Mouse (Mus musculus): ENCODE data around the gene Gramd4. TPM values are rescaled to one million over a fixed set of nuclear protein-coding genes. Genes with fewer than 3 reads are reported as not detected.

The Gramd4 gene
- total and polyA plus RNA-seq, 3 experiments: 0.17 to 0.66 (median 0.56) TPM

DNA sequence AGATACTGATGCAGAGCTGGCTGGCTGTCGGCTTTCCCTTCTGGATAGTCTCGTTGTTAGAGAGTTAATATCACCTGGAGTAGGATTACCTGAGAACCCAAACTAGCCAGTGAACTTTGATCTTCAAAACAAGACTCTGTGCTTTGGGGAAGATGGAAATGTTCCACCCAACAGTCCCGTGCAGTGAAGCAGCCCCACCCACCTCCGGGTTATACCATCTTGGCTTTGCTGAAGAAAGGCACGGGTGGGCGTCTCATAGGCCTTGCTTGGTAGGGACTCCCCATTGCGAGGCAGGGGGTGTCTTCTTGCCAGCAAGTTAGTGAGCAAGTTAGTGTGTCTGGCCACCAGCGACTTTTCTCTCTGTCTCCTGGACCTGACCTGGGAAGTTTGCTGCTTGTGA, 18.9 kb downstream of the Gramd4 start:
- in situ Hi-C loops (cut with MboI; ENCODE audit: low pct_ligation_motif_present, low pct_unique_long_range_greater_than_20kb, low sequenced_read_pairs): no loop called here
- TF ChIP-seq MXI1 (IDR thresholded peaks at IDR 0.05; ENCODE audit: low read depth, low read length): no peak
- TF ChIP-seq ZNF384 (IDR thresholded peaks at IDR 0.05; ENCODE audit: low read depth, low read length): no peak
- no peak for TF ChIP-seq EP300 (IDR thresholded peaks at IDR 0.05; ENCODE audit: low read length)
- no peak for TF ChIP-seq NELFE (IDR thresholded peaks at IDR 0.05; ENCODE audit: low read depth, low read length)
- no peak for TF ChIP-seq UBTF (IDR thresholded peaks at IDR 0.05; ENCODE audit: low read depth, low read length)
- TF ChIP-seq MAZ (IDR thresholded peaks at IDR 0.05; ENCODE audit: low read depth, low read length): no peak
- no peak for TF ChIP-seq SMC3 (IDR thresholded peaks at IDR 0.05; ENCODE audit: low read depth, low read length)
- no peak for TF ChIP-seq MYC (IDR thresholded peaks at IDR 0.05; ENCODE audit: low read depth, low read length)
- no peak for TF ChIP-seq TBP (conservative IDR thresholded peaks at IDR 0.05; ENCODE audit: low read depth, low read length)
- TF ChIP-seq PAX5 (IDR thresholded peaks at IDR 0.05; ENCODE audit: low read length): no peak
- TF ChIP-seq TCF12 (IDR thresholded peaks at IDR 0.05; ENCODE audit: low read depth, low read length): no peak
- no peak for TF ChIP-seq ELF1 (IDR thresholded peaks at IDR 0.05; ENCODE audit: low read depth, low read length)
- no peak for TF ChIP-seq POLR2AphosphoS2 (IDR thresholded peaks at IDR 0.05; ENCODE audit: low read depth, low read length)
- H3K36me3 ChIP-seq (replicated peaks in 1 of 2; ENCODE audit: control insufficient read depth in 1 of 2, insufficient read depth in 1 of 2, low read length in 1 of 2): no peaks in the 10 kb centered on the region

DNA sequence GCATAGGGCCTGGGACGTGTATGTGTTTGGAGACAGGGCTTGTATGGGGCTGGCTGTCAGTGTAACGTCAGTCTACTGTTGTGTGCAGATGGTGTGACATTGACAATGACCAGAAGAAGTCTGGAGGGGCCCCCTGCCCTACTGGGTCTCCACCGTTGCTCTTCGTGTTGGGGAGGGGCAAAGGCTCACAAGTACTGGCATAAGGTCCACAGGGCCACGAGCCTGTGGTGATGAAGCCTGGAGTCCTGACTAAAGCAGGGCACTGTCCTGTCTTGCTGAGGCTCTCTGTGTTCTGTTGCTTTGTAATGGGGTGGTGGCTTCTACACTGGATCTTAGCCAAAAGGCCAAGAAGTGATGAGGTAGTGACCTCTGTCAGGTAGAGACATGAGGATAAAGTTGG, 20.4 kb downstream of the Gramd4 start:
- H3K4me1 ChIP-seq (ENCODE audit: control insufficient read depth in 1 of 2, insufficient read depth in 2 of 2): peaks cover 0 to 6% of the 10 kb centered on the region in 2 experiments; a peak in 2 of 4 replicates
- peaks cover 34% of the 10 kb centered on the region for H3K27me3 ChIP-seq (replicated peaks)
- H3K79me2 ChIP-seq (replicated peaks; ENCODE audit: control insufficient read depth, extremely low read depth, insufficient read depth, poor library complexity, severe bottlenecking): no peaks in the 10 kb centered on the region
- H3K9ac ChIP-seq (ENCODE audit: insufficient read depth, low read depth): no peak overlapping the region
- TF ChIP-seq SIN3A (IDR thresholded peaks at IDR 0.05; ENCODE audit: low read length): no peak
- DNase-seq (ENCODE audit: extremely low read depth): no peak
- no peak overlapping the region for H3K4me2 ChIP-seq (ENCODE audit: insufficient read depth, low read depth, poor library complexity, severe bottlenecking)
- dilution Hi-C loops (cut with MboI; ENCODE audit: extremely low pct_ligation_motif_present, extremely low pct_unique_long_range_greater_than_20kb, low sequenced_read_pairs): no loop called here
- H3K36me3 ChIP-seq (replicated peaks in 1 of 2; ENCODE audit: control insufficient read depth in 1 of 2, insufficient read depth in 1 of 2, low read length in 1 of 2): no peaks in the 10 kb centered on the region
- no peak overlapping the region for H3K27ac ChIP-seq (ENCODE audit: insufficient read depth, low read depth)
- in situ Hi-C loops (cut with MboI; ENCODE audit: low pct_ligation_motif_present, low pct_unique_long_range_greater_than_20kb, low sequenced_read_pairs): no loop called here
- H3K9me3 ChIP-seq (replicated peaks; ENCODE audit: low read length): no peaks in the 10 kb centered on the region
- no peak overlapping the region for H3K4me3 ChIP-seq (replicated peaks in 1 of 3; ENCODE audit: low read depth in 2 of 3, low read length in 2 of 3, poor library complexity in 1 of 3)

More for the DNA sequence above, 18.9 kb downstream of the Gramd4 start:
- dilution Hi-C loops (cut with MboI; ENCODE audit: extremely low pct_ligation_motif_present, extremely low pct_unique_long_range_greater_than_20kb, low sequenced_read_pairs): no loop called here
- Histone ChIP-seq H3K27ac (ENCODE audit: insufficient read depth, low read depth) (no peak overlapping the region), H3K79me2 (replicated peaks; ENCODE audit: control insufficient read depth, extremely low read depth, insufficient read depth, poor library complexity, severe bottlenecking) (no peaks in the 10 kb centered on the region), H3K9ac (ENCODE audit: insufficient read depth, low read depth) (no peak overlapping the region), H3K4me2 (ENCODE audit: insufficient read depth, low read depth, poor library complexity, severe bottlenecking) (no peak overlapping the region), H3K4me1 (ENCODE audit: control insufficient read depth in 1 of 2, insufficient read depth in 2 of 2) (peaks cover 0 to 17% of the 10 kb centered on the region in 2 experiments; a peak in 2 of 4 replicates), H3K9me3 (replicated peaks; ENCODE audit: low read length) (no peaks in the 10 kb centered on the region), H3K4me3 (replicated peaks in 1 of 3; ENCODE audit: low read depth in 2 of 3, low read length in 2 of 3, poor library complexity in 1 of 3) (no peak overlapping the region), H3K27me3 (replicated peaks) (peaks cover 24% of the 10 kb centered on the region)
- DNase-seq (ENCODE audit: extremely low read depth): no peak
